Mouse (Mus musculus) MEL (cell line): ENCODE results near the gene Aldh4a1. TPM values are rescaled to one million over a fixed set of nuclear protein-coding genes. Genes with fewer than 3 reads are reported as not detected.
A peak's percentile ranks its signal among the peaks of the same experiment; 100 is the strongest.

ENCODE experiments used
- DNase-seq: peaks from one replicate; pipeline ENCODE4 v3.0.0; 2011; ENCODE audit warnings: low read depth, low spot score
- H3K27ac ChIP-seq: 2 replicates; pipeline ENCODE4 v1.5.1; 2012; ENCODE audit warnings: low read depth, mild to moderate bottlenecking, control low read depth, low read length, moderate library complexity; ENCODE audit not compliant: control insufficient read depth
- H3K27me3 ChIP-seq, 2 experiments: fragments of 150-350 bp in 1 of 2; sonication (generic) in 1 of 2; 2 replicates each; pipeline ENCODE4 v1.6.1; 2012; ENCODE audit warnings: low read length in 2 of 2, mild to moderate bottlenecking in 2 of 2, improper control_type of control experiment in 1 of 2, moderate library complexity in 1 of 2; ENCODE audit not compliant: insufficient read depth in 2 of 2, control insufficient read depth in 1 of 2
- H3K36me3 ChIP-seq, 2 experiments: 2 replicates each; pipeline ENCODE4 v1.6.1; 2012 to 2014; ENCODE audit warnings: low read length in 2 of 2, improper control_type of control experiment in 1 of 2, inconsistent platforms in 1 of 2, mild to moderate bottlenecking in 1 of 2; ENCODE audit not compliant: insufficient read depth in 2 of 2, control insufficient read depth in 1 of 2
- H3K4me1 ChIP-seq, 2 experiments: fragments of 150-350 bp in 1 of 2; sonication (generic) in 1 of 2; 2 replicates each; pipeline ENCODE4 v1.6.1; 2012; ENCODE audit warnings: low read length in 2 of 2, improper control_type of control experiment in 1 of 2, mild to moderate bottlenecking in 1 of 2; ENCODE audit not compliant: insufficient read depth in 2 of 2, control insufficient read depth in 1 of 2
- H3K4me3 ChIP-seq, 2 experiments: fragments of 150-350 bp in 1 of 2; sonication (generic) in 1 of 2; 2 replicates each; pipeline ENCODE4 v1.5.1; 2012; ENCODE audit warnings: low read depth in 2 of 2, low read length in 2 of 2, mild to moderate bottlenecking in 2 of 2, moderate library complexity in 2 of 2, control low read depth in 1 of 2, improper control_type of control experiment in 1 of 2; ENCODE audit not compliant: control insufficient read depth in 1 of 2, insufficient read depth in 1 of 2
- H3K79me2 ChIP-seq: 2 replicates; pipeline ENCODE4 v1.6.1; 2012; ENCODE audit warnings: mild to moderate bottlenecking, low read length, moderate library complexity; ENCODE audit not compliant: control insufficient read depth, poor library complexity, insufficient read depth
- H3K9ac ChIP-seq: 2 replicates; pipeline ENCODE4 v1.6.1; 2012; ENCODE audit warnings: low read depth, mild to moderate bottlenecking, control low read depth, low read length, moderate library complexity; ENCODE audit not compliant: control insufficient read depth, poor library complexity, severe bottlenecking
- H3K9me3 ChIP-seq: fragments of 150-350 bp; sonication (generic); replicated peaks from 2 replicates; pipeline ENCODE4 v1.6.1; 2012; ENCODE audit warnings: mild to moderate bottlenecking, low read length, improper control_type of control experiment, moderate library complexity; ENCODE audit not compliant: insufficient read depth
- BHLHE40 ChIP-seq: IDR thresholded peaks from 2 replicates; pipeline ENCODE4 v1.6.1; 2012; ENCODE audit warnings: low read depth, mild to moderate bottlenecking, inconsistent platforms, low read length, improper control_type of control experiment, borderline replicate concordance
- CHD1 ChIP-seq: IDR thresholded peaks from 2 replicates; pipeline ENCODE4 v1.6.1; 2012; ENCODE audit warnings: low read depth, mild to moderate bottlenecking, inconsistent platforms, low read length, improper control_type of control experiment
- CTCF ChIP-seq, 3 experiments: IDR thresholded peaks in 2 of 3; conservative IDR thresholded peaks in 1 of 3; 2 replicates each; pipeline ENCODE4 v1.5.1; 2011 to 2012; ENCODE audit warnings: low read length in 3 of 3, low read depth in 2 of 3, mild to moderate bottlenecking in 2 of 3, improper control_type of control experiment in 1 of 3, inconsistent platforms in 1 of 3, mixed read lengths in 1 of 3, moderate library complexity in 1 of 3; ENCODE audit not compliant: control insufficient read depth in 1 of 3, insufficient read depth in 1 of 3, poor library complexity in 1 of 3, severe bottlenecking in 1 of 3
- E2F4 ChIP-seq: IDR thresholded peaks from 2 replicates; pipeline ENCODE4 v1.6.1; 2011; ENCODE audit warnings: low read depth, low read length, improper control_type of control experiment, borderline replicate concordance
- ELF1 ChIP-seq: IDR thresholded peaks from 2 replicates; pipeline ENCODE4 v1.6.1; 2014; ENCODE audit warnings: low read depth, mild to moderate bottlenecking, inconsistent platforms, low read length, improper control_type of control experiment, moderate library complexity
- ETS1 ChIP-seq: IDR thresholded peaks from 2 replicates; pipeline ENCODE4 v1.6.1; 2012; ENCODE audit warnings: low read depth, mild to moderate bottlenecking, inconsistent platforms, low read length, improper control_type of control experiment, moderate library complexity
- GABPA ChIP-seq: IDR thresholded peaks from 2 replicates; pipeline ENCODE4 v1.6.1; 2012; ENCODE audit warnings: low read depth, mild to moderate bottlenecking, inconsistent platforms, low read length, improper control_type of control experiment, moderate library complexity
- MAFK ChIP-seq: IDR thresholded peaks from 2 replicates; pipeline ENCODE4 v1.6.1; 2011; ENCODE audit warnings: low read depth, mild to moderate bottlenecking, low read length, improper control_type of control experiment, borderline replicate concordance
- MAZ ChIP-seq: IDR thresholded peaks from 2 replicates; pipeline ENCODE4 v1.6.1; 2012; ENCODE audit warnings: low read depth, mild to moderate bottlenecking, inconsistent platforms, low read length, improper control_type of control experiment
- MXI1 ChIP-seq: IDR thresholded peaks from 2 replicates; pipeline ENCODE4 v1.6.1; 2011; ENCODE audit warnings: mild to moderate bottlenecking, low read depth, low read length, improper control_type of control experiment
- MYB ChIP-seq: IDR thresholded peaks from 2 replicates; pipeline ENCODE4 v1.6.1; 2011; ENCODE audit warnings: mild to moderate bottlenecking, low read depth, low read length, improper control_type of control experiment
- POLR2AphosphoS5 ChIP-seq: IDR thresholded peaks from 2 replicates; pipeline ENCODE4 v1.6.1; 2012; ENCODE audit warnings: low read depth, borderline replicate concordance, mild to moderate bottlenecking, inconsistent platforms, low read length, moderate library complexity, mixed read lengths
- RAD21 ChIP-seq: IDR thresholded peaks from 2 replicates; pipeline ENCODE4 v1.6.1; 2011; ENCODE audit warnings: mild to moderate bottlenecking, low read depth, low read length, improper control_type of control experiment
- TAL1 ChIP-seq: IDR thresholded peaks from 2 replicates; pipeline ENCODE4 v1.6.1; 2012; ENCODE audit warnings: mild to moderate bottlenecking, inconsistent platforms, low read length, moderate library complexity, mixed read lengths
- UBTF ChIP-seq: IDR thresholded peaks from 2 replicates; pipeline ENCODE4 v1.6.1; 2012; ENCODE audit warnings: low read depth, mild to moderate bottlenecking, inconsistent platforms, low read length, improper control_type of control experiment, moderate library complexity, borderline replicate concordance; ENCODE audit not compliant: insufficient read depth
- USF1 ChIP-seq: IDR thresholded peaks from 2 replicates; pipeline ENCODE4 v1.6.1; 2014; ENCODE audit warnings: low read depth, mild to moderate bottlenecking, inconsistent platforms, low read length, improper control_type of control experiment, moderate library complexity
- USF2 ChIP-seq, 2 experiments: IDR thresholded peaks; 2 replicates each; pipeline ENCODE4 v1.6.1; 2011 to 2012; ENCODE audit warnings: improper control_type of control experiment in 2 of 2, low read length in 2 of 2, borderline replicate concordance in 1 of 2, inconsistent platforms in 1 of 2, low read depth in 1 of 2, mild to moderate bottlenecking in 1 of 2; ENCODE audit not compliant: insufficient read depth in 1 of 2
- ZNF384 ChIP-seq: IDR thresholded peaks from 2 replicates; pipeline ENCODE4 v1.6.1; 2012; ENCODE audit warnings: low read depth, mild to moderate bottlenecking, inconsistent platforms, low read length, improper control_type of control experiment
- polyA plus RNA-seq, 2 experiments: library from polyadenylated mRNA; stranded (reverse) in 1 of 2; unstranded in 1 of 2; fragments of >175 nt in 1 of 2; fragments of >200 nt in 1 of 2; gene quantifications; 2 replicates each; pipeline versions ENCODE4 v1.2.1 to v1.2.4; 2012; ENCODE audit warnings: low replicate concordance in 2 of 2, low read depth in 1 of 2; ENCODE audit not compliant: insufficient read length in 2 of 2, insufficient read depth in 1 of 2, missing spikeins in 1 of 2
- total RNA-seq: library from RNA; depleted of rRNA; stranded (reverse); fragments of 300-350 nt; gene quantifications from 2 replicates; pipeline ENCODE4 v1.2.3, GENCODE M21; 2012

Aldh4a1 gene
- total and polyA plus RNA-seq, 3 experiments, result 11.7 to 12.3 TPM; not detected in 1

DNA sequence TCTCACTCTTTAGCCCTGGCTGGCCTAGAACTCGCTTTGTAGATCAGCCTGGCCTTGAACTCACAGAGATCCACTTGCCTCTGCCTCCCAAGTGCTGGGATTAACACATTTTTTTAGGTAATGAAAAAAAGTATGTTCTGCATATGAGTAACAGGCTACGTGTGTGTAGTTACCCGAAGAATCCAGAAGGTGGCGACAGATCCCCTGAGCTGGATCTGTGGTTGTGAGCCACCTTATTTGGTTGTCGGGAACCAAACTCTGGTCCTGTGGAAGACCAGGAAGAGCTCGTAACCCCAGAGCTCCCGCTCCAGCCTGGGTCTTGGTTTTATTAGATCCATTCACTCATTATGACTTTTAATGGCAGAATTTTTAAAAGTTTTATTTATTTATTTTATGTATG is 24.2 kb downstream of the Aldh4a1 start:
- no peak overlapping the region for H3K9ac ChIP-seq
- H3K9me3 ChIP-seq, result no peaks in the 10 kb centered on the region
- TF ChIP-seq MXI1, result no peak
- no peak for TF ChIP-seq GABPA
- no peak for TF ChIP-seq ETS1
- TF ChIP-seq CTCF (IDR thresholded peaks at IDR 0.05 in 2 of 3, conservative IDR thresholded peaks at IDR 0.05 in 1 of 3; ENCODE audit: control insufficient read depth in 1 of 3, insufficient read depth in 1 of 3, low read depth in 2 of 3, low read length in 3 of 3, poor library complexity in 1 of 3, severe bottlenecking in 1 of 3), result peak in 1 of 3 experiments; percentile 26; a peak in 3 of 6 replicates
- no peak for TF ChIP-seq ELF1
- DNase-seq, result peak; percentile 21
- no peaks in the 10 kb centered on the region for H3K4me1 ChIP-seq
- no peaks in the 10 kb centered on the region for H3K27me3 ChIP-seq
- no peak overlapping the region for H3K4me3 ChIP-seq
- no peaks in the 10 kb centered on the region for H3K36me3 ChIP-seq
- no peaks in the 10 kb centered on the region for H3K79me2 ChIP-seq
- H3K27ac ChIP-seq, result no peak overlapping the region

DNA sequence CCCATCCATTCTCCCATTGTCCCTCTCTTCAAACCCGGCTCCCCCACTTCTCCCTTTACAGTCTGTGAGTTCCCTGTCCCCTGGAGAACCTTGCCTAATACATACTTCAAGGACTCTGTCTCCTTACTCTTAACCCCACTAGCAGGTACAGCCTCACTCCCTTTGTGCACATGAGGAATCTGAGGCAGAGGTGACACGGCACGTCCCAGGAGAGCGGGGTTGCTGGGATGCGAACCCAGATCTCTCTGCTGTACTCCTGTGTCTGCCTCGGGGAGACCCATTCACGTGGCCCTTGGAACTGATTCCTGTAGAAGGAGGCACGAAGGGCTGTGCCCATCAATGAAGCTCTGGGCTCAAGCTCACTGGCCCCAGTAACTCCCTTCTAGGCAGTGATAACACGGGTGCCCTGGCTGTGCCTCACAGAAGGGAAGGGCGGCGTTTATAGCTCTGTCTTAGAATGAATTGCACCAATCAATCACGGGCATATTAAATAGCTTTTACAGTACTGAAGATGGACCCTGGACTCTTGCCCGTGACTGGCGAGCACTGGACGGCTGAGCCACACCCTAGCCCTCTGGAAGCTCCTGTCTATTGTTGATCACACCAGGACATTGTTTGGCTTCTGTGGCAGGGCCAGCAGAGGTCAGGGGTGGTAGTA is 27.5 kb downstream of the Aldh4a1 start:
- no peak overlapping the region for H3K4me3 ChIP-seq
- no peaks in the 10 kb centered on the region for H3K79me2 ChIP-seq
- H3K27ac ChIP-seq, result no peak overlapping the region
- H3K27me3 ChIP-seq, result no peaks in the 10 kb centered on the region
- no peak for DNase-seq
- no peaks in the 10 kb centered on the region for H3K4me1 ChIP-seq
- no peak overlapping the region for H3K9ac ChIP-seq
- no peaks in the 10 kb centered on the region for H3K9me3 ChIP-seq
- no peaks in the 10 kb centered on the region for H3K36me3 ChIP-seq
- TF ChIP-seq ZNF384, result no peak

DNA sequence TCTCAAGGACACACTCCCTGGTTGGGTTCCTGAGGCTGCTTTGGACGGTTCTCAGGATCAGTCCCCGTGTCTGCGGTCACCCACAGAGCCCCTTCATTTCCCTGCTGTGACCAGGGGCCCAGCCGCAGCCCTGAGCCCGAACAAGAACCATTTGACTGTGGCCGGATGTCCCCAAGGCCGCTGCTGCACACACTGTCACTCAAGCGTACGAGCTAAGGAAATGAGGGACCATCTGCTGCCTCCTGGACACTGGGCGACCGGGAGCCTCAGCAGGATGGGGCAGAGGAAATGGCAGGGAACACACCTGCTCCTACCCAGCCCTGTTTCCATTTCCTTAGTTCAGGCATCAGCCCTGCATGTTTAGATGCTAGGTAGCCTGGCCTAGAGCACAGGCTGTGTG is 28.2 kb downstream of the Aldh4a1 start:
- Histone ChIP-seq H3K27ac (no peak overlapping the region), H3K4me1 (no peaks in the 10 kb centered on the region), H3K9me3 (no peaks in the 10 kb centered on the region), H3K27me3 (no peaks in the 10 kb centered on the region), H3K4me3 (no peak overlapping the region), H3K9ac (no peak overlapping the region), H3K79me2 (no peaks in the 10 kb centered on the region), H3K36me3 (no peaks in the 10 kb centered on the region)
- DNase-seq, result no peak
- no peak for TF ChIP-seq POLR2AphosphoS5
- TF ChIP-seq MAFK, result no peak
- no peak for TF ChIP-seq BHLHE40
- no peak for TF ChIP-seq ELF1
- no peak for TF ChIP-seq CHD1
- no peak for TF ChIP-seq RAD21
- no peak for TF ChIP-seq GABPA
- no peak for TF ChIP-seq TAL1
- no peak for TF ChIP-seq USF1
- no peak for TF ChIP-seq USF2 (IDR thresholded peaks at IDR 0.05; ENCODE audit: borderline replicate concordance in 1 of 2, insufficient read depth in 1 of 2, low read depth in 1 of 2, low read length in 2 of 2)
- no peak for TF ChIP-seq MYB
- no peak for TF ChIP-seq ETS1
- no peak for TF ChIP-seq MAZ
- TF ChIP-seq UBTF, result no peak
- no peak for TF ChIP-seq E2F4
